Mouse (Mus musculus) liver, postnatal 0 days (tissue): ENCODE results near the gene Tfrc.

Experiments
- CTCF ChIP-seq: sonication (generic); IDR thresholded peaks from 2 replicates; pipeline ENCODE4 v1.5.1; 2016; ENCODE audit warnings: antibody characterized with exemption, low read depth
- EP300 ChIP-seq: IDR thresholded peaks from 2 replicates; pipeline ENCODE4 v1.6.1; 2016; ENCODE audit warnings: antibody characterized with exemption, low read depth, mild to moderate bottlenecking

DNA sequence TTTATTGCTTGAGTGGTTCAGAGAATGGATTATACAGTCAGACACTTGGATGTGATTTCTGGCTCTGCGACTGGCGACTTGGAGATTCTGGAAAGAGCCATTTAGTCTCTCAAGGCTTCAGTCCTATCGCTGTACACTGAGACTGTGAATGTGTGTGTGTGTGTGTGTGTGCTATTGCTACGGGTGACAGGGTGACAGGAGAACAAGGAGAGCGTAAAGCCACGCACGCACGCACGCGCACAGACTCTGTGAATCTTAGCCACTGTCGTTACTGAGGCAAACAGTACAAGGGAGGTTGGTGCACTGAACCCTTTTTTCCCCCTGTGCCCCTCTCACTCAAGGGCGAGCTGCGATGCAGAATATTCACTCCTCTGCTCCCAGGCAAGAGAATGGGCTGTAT is 33.6 kb downstream of the Tfrc start:
- TF ChIP-seq EP300 (no peak), CTCF (no peak)
